Mouse (Mus musculus) kidney, postnatal 0 days (tissue): ENCODE results near the gene Tank. TPM values are rescaled to one million over a fixed set of nuclear protein-coding genes. Genes with fewer than 3 reads are reported as not detected.

Source experiments
- ATAC-seq: fragments of 200-750 bp; cut with Nextera tagmentation; replicated peaks from 2 replicates; pipeline ENCODE4 v1.8.0; 2017; ENCODE audit warnings: low read depth, moderate number of reproducible peaks, moderate TSS enrichment, moderate library complexity; ENCODE audit not compliant: low FRiP score
- DNase-seq: peaks from one replicate; pipeline ENCODE4 v3.0.0-alpha.2; 2016; ENCODE audit warnings: low spot score
- H3K27ac ChIP-seq: fragments of 300-500 bp; sonication (generic); 2 replicates; pipeline ENCODE4 v1.5.1; 2014; ENCODE audit warnings: mild to moderate bottlenecking
- H3K27me3 ChIP-seq: fragments of 300-500 bp; sonication (generic); 2 replicates; pipeline ENCODE4 v1.6.1; 2014; ENCODE audit warnings: low read length, mixed read lengths; ENCODE audit not compliant: insufficient read depth
- H3K36me3 ChIP-seq: fragments of 300-500 bp; sonication (generic); 2 replicates; pipeline ENCODE4 v1.6.1; 2014; ENCODE audit warnings: low read length, mixed read lengths; ENCODE audit not compliant: insufficient read depth
- H3K4me1 ChIP-seq: fragments of 300-500 bp; sonication (generic); replicated peaks from 2 replicates; pipeline ENCODE4 v1.6.1; 2014; ENCODE audit warnings: antibody characterized with exemption, low read length, mixed read lengths; ENCODE audit not compliant: insufficient read depth
- H3K4me2 ChIP-seq: fragments of 300-500 bp; sonication (generic); 2 replicates; pipeline ENCODE4 v1.6.1; 2014; ENCODE audit warnings: mild to moderate bottlenecking, low read length, moderate library complexity, mixed read lengths
- H3K4me3 ChIP-seq: fragments of 300-500 bp; sonication (generic); replicated peaks from 2 replicates; pipeline ENCODE4 v1.5.1; 2014; ENCODE audit warnings: low read depth, low read length
- H3K9ac ChIP-seq: fragments of 300-500 bp; sonication (generic); 2 replicates; pipeline ENCODE4 v1.6.1; 2014; ENCODE audit warnings: low read depth, low read length
- H3K9me3 ChIP-seq: fragments of 300-500 bp; sonication (generic); replicated peaks from 2 replicates; pipeline ENCODE4 v1.6.1; 2016; ENCODE audit warnings: low read length, inconsistent platforms, mixed read lengths
- CTCF ChIP-seq: IDR thresholded peaks from 2 replicates; pipeline ENCODE4 v1.5.1; 2016; ENCODE audit warnings: antibody characterized with exemption, low read depth, mild to moderate bottlenecking, moderate library complexity
- WGBS: fragments of 180-500 bp; shearing (Covaris S2); extraction: QIAGEN DNeasy Blood & Tissue Kit; methylation state at CpG from one replicate; pipeline ENCODE4 v1.1.7; 2014; 5-methylcytosine and 5-hydroxymethylcytosine counted together
- polyA plus RNA-seq: library from polyadenylated mRNA; unstranded; fragments of >200 nt; fragmentation: Nextera tagmentation; extraction: Ambion mirVana; gene quantifications from 2 replicates; pipeline ENCODE4 v1.2.1, GENCODE M21; 2015

Gene Tank
- polyA plus RNA-seq, 1 experiment from 2014 or later = 21.9 TPM

GRCm38 (mm10) chr2:61603461-61603860 is 25.1 kb downstream of the Tank start:
- ATAC-seq = no peak

GRCm38 (mm10) chr2:61606942-61607341 is 28.6 kb downstream of the Tank start:
- no peak overlapping the region for H3K27ac ChIP-seq
- H3K9ac ChIP-seq = no peak overlapping the region
- no peaks in the 10 kb centered on the region for H3K9me3 ChIP-seq
- no peaks in the 10 kb centered on the region for H3K36me3 ChIP-seq
- no peaks in the 10 kb centered on the region for H3K4me1 ChIP-seq
- 84% methylated on average over 1 of the region's 1 CpGs for WGBS
- TF ChIP-seq CTCF = no peak
- no peak overlapping the region for H3K4me2 ChIP-seq
- no peak overlapping the region for H3K4me3 ChIP-seq
- H3K27me3 ChIP-seq = no peaks in the 10 kb centered on the region
- DNase-seq (no peak), ATAC-seq (no peak)

More at GRCm38 (mm10) chr2:61603461-61603860, 25.1 kb downstream of the Tank start:
- no peaks in the 10 kb centered on the region for H3K36me3 ChIP-seq
- no peak overlapping the region for H3K27ac ChIP-seq
- H3K27me3 ChIP-seq = no peaks in the 10 kb centered on the region
- H3K4me2 ChIP-seq = no peak overlapping the region
- H3K9me3 ChIP-seq = no peaks in the 10 kb centered on the region
- no peak for TF ChIP-seq CTCF
- no peaks in the 10 kb centered on the region for H3K4me1 ChIP-seq
- no peak for DNase-seq
- no peak overlapping the region for H3K4me3 ChIP-seq
- WGBS = 86% methylated on average over 3 of the region's 3 CpGs
- H3K9ac ChIP-seq = no peak overlapping the region

- Histone ChIP-seq H3K27ac (no peak overlapping the region), H3K4me3 (no peak overlapping the region), H3K4me2 (no peak overlapping the region), H3K27me3 (no peaks in the 10 kb centered on the region), H3K9me3 (no peaks in the 10 kb centered on the region), H3K9ac (no peak overlapping the region), H3K4me1 (no peaks in the 10 kb centered on the region), H3K36me3 (no peaks in the 10 kb centered on the region; the same call in 1 of the 2 replicates)
- no peak for TF ChIP-seq CTCF
- ATAC-seq (no peak), DNase-seq (no peak)
Observed at GRCm38 (mm10) chr2:61623996-61624395, 45.6 kb downstream of the Tank start.

GRCm38 (mm10) chr2:61630864-61631555 is 52.6 kb downstream of the Tank start:
- H3K36me3 ChIP-seq = peaks cover 4% of the 10 kb centered on the region; the same call in 1 of the 2 replicates
- WGBS = 83% methylated on average over 3 of the region's 3 CpGs
- no peaks in the 10 kb centered on the region for H3K4me1 ChIP-seq
- no peaks in the 10 kb centered on the region for H3K27me3 ChIP-seq
- no peak overlapping the region for H3K9ac ChIP-seq
- no peak overlapping the region for H3K27ac ChIP-seq
- DNase-seq (no peak), ATAC-seq (no peak)
- H3K4me3 ChIP-seq = no peak overlapping the region
- no peak overlapping the region for H3K4me2 ChIP-seq
- H3K9me3 ChIP-seq = no peaks in the 10 kb centered on the region
- TF ChIP-seq CTCF = no peak

- Histone ChIP-seq H3K4me3 (no peak overlapping the region), H3K36me3 (0 out of 2 replicates have a peak, but pooled peaks cover 4% of the 10 kb centered on the region), H3K4me2 (no peak overlapping the region), H3K9ac (no peak overlapping the region), H3K9me3 (no peaks in the 10 kb centered on the region), H3K4me1 (no peaks in the 10 kb centered on the region), H3K27ac (no peak overlapping the region), H3K27me3 (no peaks in the 10 kb centered on the region)
- no peak for TF ChIP-seq CTCF
- 100% methylated on average over 1 of the region's 1 CpGs for WGBS
- no peak for DNase-seq
- ATAC-seq = no peak
Observed at GRCm38 (mm10) chr2:61635099-61635498, 56.7 kb downstream of the Tank start.

GRCm38 (mm10) chr2:61638182-61638581 is 59.8 kb downstream of the Tank start:
- ATAC-seq (no peak), DNase-seq (no peak)
- 66% methylated on average over 6 of the region's 6 CpGs for WGBS
- Histone ChIP-seq H3K9me3 (no peaks in the 10 kb centered on the region), H3K9ac (no peak overlapping the region), H3K27me3 (no peaks in the 10 kb centered on the region), H3K4me1 (no peaks in the 10 kb centered on the region), H3K27ac (no peak overlapping the region), H3K36me3 (no peaks in the 10 kb centered on the region), H3K4me3 (no peak overlapping the region), H3K4me2 (no peak overlapping the region)
- no peak for TF ChIP-seq CTCF
